Mouse (Mus musculus): ENCODE measurements around the gene Ccnyl1. TPM values are rescaled to one million over a fixed set of nuclear protein-coding genes. Genes with fewer than 3 reads are reported as not detected.

Gene Ccnyl1
- polyA plus RNA-seq, 1 experiment: 8.6 TPM

GRCm38 (mm10) chr1:64755971-64756639, 65.8 kb downstream of the Ccnyl1 start:
- no peak overlapping the region for H3K4me3 ChIP-seq (replicated peaks; ENCODE audit: control insufficient read depth, low read depth, low read length)
- H3K4me1 ChIP-seq (ENCODE audit: control insufficient read depth, insufficient read depth, low read length): no peaks in the 10 kb centered on the region; the same call in 1 of the 2 replicates
- WGBS: 9% methylated on average over 7 of the region's 7 CpGs
- no peak for TF ChIP-seq CTCF (IDR thresholded peaks at IDR 0.05; ENCODE audit: control insufficient read depth, insufficient read depth, low read length)
- no peak for TF ChIP-seq POLR2A (IDR thresholded peaks at IDR 0.05; ENCODE audit: borderline replicate concordance, control insufficient read depth, low read depth, low read length)
- H3K27ac ChIP-seq (ENCODE audit: control insufficient read depth, insufficient read depth, low read depth, low read length, poor library complexity): no peak overlapping the region

GRCm38 (mm10) chr1:64756640-64757030, 66.4 kb downstream of the Ccnyl1 start:
- no peak overlapping the region for H3K27ac ChIP-seq (ENCODE audit: control insufficient read depth, insufficient read depth, low read depth, low read length, poor library complexity)
- 5% methylated on average over 10 of the region's 10 CpGs for WGBS

GRCm38 (mm10) chr1:64757254-64757653, 67.0 kb downstream of the Ccnyl1 start:
- Histone ChIP-seq H3K4me1 (ENCODE audit: control insufficient read depth, insufficient read depth, low read length) (no peaks in the 10 kb centered on the region; the same call in 1 of the 2 replicates), H3K27ac (ENCODE audit: control insufficient read depth, insufficient read depth, low read depth, low read length, poor library complexity) (no peak overlapping the region), H3K4me3 (replicated peaks; ENCODE audit: control insufficient read depth, low read depth, low read length) (no peak overlapping the region)
- TF ChIP-seq POLR2A (IDR thresholded peaks at IDR 0.05; ENCODE audit: borderline replicate concordance, control insufficient read depth, low read depth, low read length) (no peak), CTCF (IDR thresholded peaks at IDR 0.05; ENCODE audit: control insufficient read depth, insufficient read depth, low read length) (no peak)
- 28% methylated on average over 2 of the region's 2 CpGs for WGBS

More at GRCm38 (mm10) chr1:64756640-64757030, 66.4 kb downstream of the Ccnyl1 start:
- TF ChIP-seq CTCF (IDR thresholded peaks at IDR 0.05; ENCODE audit: control insufficient read depth, insufficient read depth, low read length): no peak
- TF ChIP-seq POLR2A (IDR thresholded peaks at IDR 0.05; ENCODE audit: borderline replicate concordance, control insufficient read depth, low read depth, low read length): no peak
- Histone ChIP-seq H3K4me1 (ENCODE audit: control insufficient read depth, insufficient read depth, low read length) (no peaks in the 10 kb centered on the region; the same call in 1 of the 2 replicates), H3K4me3 (replicated peaks; ENCODE audit: control insufficient read depth, low read depth, low read length) (no peak overlapping the region)

- no peak overlapping the region for H3K27ac ChIP-seq (ENCODE audit: control insufficient read depth, insufficient read depth, low read depth, low read length, poor library complexity)
- WGBS: 78% methylated on average over 5 of the region's 5 CpGs
- H3K4me1 ChIP-seq (ENCODE audit: control insufficient read depth, insufficient read depth, low read length): no peaks in the 10 kb centered on the region; the same call in 1 of the 2 replicates
- TF ChIP-seq CTCF (IDR thresholded peaks at IDR 0.05; ENCODE audit: control insufficient read depth, insufficient read depth, low read length) (no peak), POLR2A (IDR thresholded peaks at IDR 0.05; ENCODE audit: borderline replicate concordance, control insufficient read depth, low read depth, low read length) (no peak)
- no peak overlapping the region for H3K4me3 ChIP-seq (replicated peaks; ENCODE audit: control insufficient read depth, low read depth, low read length)
Measured at GRCm38 (mm10) chr1:64757766-64758165, 67.5 kb downstream of the Ccnyl1 start.

GRCm38 (mm10) chr1:64761646-64762045, 71.4 kb downstream of the Ccnyl1 start:
- TF ChIP-seq CTCF (IDR thresholded peaks at IDR 0.05; ENCODE audit: control insufficient read depth, insufficient read depth, low read length): no peak
- no peak for TF ChIP-seq POLR2A (IDR thresholded peaks at IDR 0.05; ENCODE audit: borderline replicate concordance, control insufficient read depth, low read depth, low read length)
- Histone ChIP-seq H3K4me1 (ENCODE audit: control insufficient read depth, insufficient read depth, low read length) (no peaks in the 10 kb centered on the region), H3K27ac (ENCODE audit: control insufficient read depth, insufficient read depth, low read depth, low read length, poor library complexity) (no peak overlapping the region), H3K4me3 (replicated peaks; ENCODE audit: control insufficient read depth, low read depth, low read length) (no peak overlapping the region)
- 72% methylated on average over 4 of the region's 4 CpGs for WGBS

GRCm38 (mm10) chr1:64770169-64770568, 79.9 kb downstream of the Ccnyl1 start:
- no peaks in the 10 kb centered on the region for H3K4me1 ChIP-seq (ENCODE audit: control insufficient read depth, insufficient read depth, low read length)
- WGBS: 61% methylated on average over 6 of the region's 6 CpGs
- H3K4me3 ChIP-seq (replicated peaks; ENCODE audit: control insufficient read depth, low read depth, low read length): no peak overlapping the region
- TF ChIP-seq CTCF (IDR thresholded peaks at IDR 0.05; ENCODE audit: control insufficient read depth, insufficient read depth, low read length) (no peak), POLR2A (IDR thresholded peaks at IDR 0.05; ENCODE audit: borderline replicate concordance, control insufficient read depth, low read depth, low read length) (no peak)
- no peak overlapping the region for H3K27ac ChIP-seq (ENCODE audit: control insufficient read depth, insufficient read depth, low read depth, low read length, poor library complexity)

GRCm38 (mm10) chr1:64773305-64773704, 83.0 kb downstream of the Ccnyl1 start:
- Histone ChIP-seq H3K4me1 (ENCODE audit: control insufficient read depth, insufficient read depth, low read length) (no peaks in the 10 kb centered on the region), H3K4me3 (replicated peaks; ENCODE audit: control insufficient read depth, low read depth, low read length) (no peak overlapping the region), H3K27ac (ENCODE audit: control insufficient read depth, insufficient read depth, low read depth, low read length, poor library complexity) (no peak overlapping the region)
- 71% methylated on average over 4 of the region's 4 CpGs for WGBS
- TF ChIP-seq POLR2A (IDR thresholded peaks at IDR 0.05; ENCODE audit: borderline replicate concordance, control insufficient read depth, low read depth, low read length): no peak
- TF ChIP-seq CTCF (IDR thresholded peaks at IDR 0.05; ENCODE audit: control insufficient read depth, insufficient read depth, low read length): no peak

Other genes with a start within 250 kb of the Ccnyl1 start
- gene Creb1, start 157.8 kb upstream of the Ccnyl1 start, polyA plus RNA-seq (2011; ENCODE audit: insufficient read depth, insufficient read length, low replicate concordance, missing spikeins): 14.1 and 15.9 TPM in 2 replicates
- gene Mettl21a, start 73.2 kb upstream of the Ccnyl1 start, polyA plus RNA-seq (2011; ENCODE audit: insufficient read depth, insufficient read length, low replicate concordance, missing spikeins): 1.6 and 5.4 TPM in 2 replicates
- gene Fzd5, start 47.3 kb downstream of the Ccnyl1 start, polyA plus RNA-seq (2011; ENCODE audit: insufficient read depth, insufficient read length, low replicate concordance, missing spikeins): 1.6 and 2.1 TPM in 2 replicates